Mouse (Mus musculus) gastrocnemius, postnatal 36 days (tissue): ENCODE measurements around the gene Lsg1. TPM values are rescaled to one million over a fixed set of nuclear protein-coding genes. Genes with fewer than 3 reads are reported as not detected.

Source experiments
- DNase-seq, 2 experiments: peaks; one replicate each; pipeline ENCODE4 v3.0.0; 2022
- intact Hi-C: fragments of 180-260 bp; cut with DNase I; formaldehyde crosslinking; loops from one replicate; pipeline ENCODE4 v1.15.1; 2025
- total RNA-seq, 2 experiments: library from RNA; stranded (reverse); gene quantifications; 2 replicates each; pipeline ENCODE4 v1.2.3; 2021

Gene Lsg1
- total RNA-seq, 2 experiments from 2014 or later = 17.5 to 20.2 TPM

- no peak for DNase-seq
- intact Hi-C loops = no loop called here
These were observed 27.9 kb downstream of the Lsg1 start for GRCm38 (mm10) chr16:30559312-30559992.

DNA sequence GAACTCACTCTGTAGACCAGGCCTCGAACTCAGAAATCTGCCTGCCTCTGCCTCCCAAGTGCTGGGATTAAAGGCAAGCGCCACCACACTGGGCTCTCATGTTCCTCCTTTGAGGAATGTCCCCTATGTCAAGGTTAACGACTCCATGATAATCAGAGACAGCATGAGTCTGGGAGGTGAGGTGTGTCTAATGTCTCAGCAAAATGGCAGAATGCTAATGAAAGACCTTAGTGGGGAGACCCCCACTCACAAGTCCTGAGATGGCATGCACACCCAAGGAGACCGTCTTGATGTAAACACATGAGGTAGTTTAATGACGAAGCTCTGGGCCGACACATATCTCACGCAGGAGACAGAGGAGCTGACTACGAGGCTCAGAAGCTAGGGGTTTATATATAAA, 33.3 kb downstream of the Lsg1 start:
- intact Hi-C loops = no loop called here
- no peak for DNase-seq

DNA sequence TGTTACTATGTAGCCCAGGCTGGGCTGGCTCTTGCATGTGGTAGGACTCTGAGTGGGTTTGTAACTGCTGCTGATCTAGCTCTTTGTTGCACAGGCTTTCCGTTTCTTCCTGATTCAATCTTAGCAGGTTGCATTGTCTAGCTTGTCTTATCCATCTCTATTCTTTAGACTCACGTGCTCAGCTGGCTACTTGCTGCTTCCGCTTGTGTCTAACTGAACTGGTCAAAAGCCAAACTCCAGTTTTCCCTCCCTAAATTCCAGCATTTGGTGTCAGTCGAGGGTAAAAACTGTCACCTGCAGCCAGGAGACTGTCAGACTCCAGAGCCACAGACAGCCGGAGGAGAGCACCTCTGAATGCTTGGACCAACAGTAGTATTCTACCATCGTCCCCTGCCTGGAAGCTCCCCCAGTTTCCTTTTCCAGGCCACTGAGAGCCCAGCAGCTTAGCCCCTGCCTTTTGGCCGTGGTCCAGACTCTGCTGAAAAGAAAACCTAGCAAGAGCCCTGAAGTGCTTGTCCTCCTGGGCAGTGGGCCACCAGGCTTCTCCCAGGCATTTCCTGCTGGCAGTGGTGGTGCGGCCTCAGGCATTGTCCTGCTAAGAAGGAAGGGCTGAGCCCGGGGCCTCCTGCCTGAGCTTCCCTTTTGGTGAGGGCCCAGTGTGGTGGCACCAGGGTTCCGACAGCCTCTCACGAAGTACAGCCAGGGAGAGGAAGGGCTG, 34.6 kb downstream of the Lsg1 start:
- intact Hi-C loops = no loop called here
- peak; percentile 61 to 79 for DNase-seq

DNA sequence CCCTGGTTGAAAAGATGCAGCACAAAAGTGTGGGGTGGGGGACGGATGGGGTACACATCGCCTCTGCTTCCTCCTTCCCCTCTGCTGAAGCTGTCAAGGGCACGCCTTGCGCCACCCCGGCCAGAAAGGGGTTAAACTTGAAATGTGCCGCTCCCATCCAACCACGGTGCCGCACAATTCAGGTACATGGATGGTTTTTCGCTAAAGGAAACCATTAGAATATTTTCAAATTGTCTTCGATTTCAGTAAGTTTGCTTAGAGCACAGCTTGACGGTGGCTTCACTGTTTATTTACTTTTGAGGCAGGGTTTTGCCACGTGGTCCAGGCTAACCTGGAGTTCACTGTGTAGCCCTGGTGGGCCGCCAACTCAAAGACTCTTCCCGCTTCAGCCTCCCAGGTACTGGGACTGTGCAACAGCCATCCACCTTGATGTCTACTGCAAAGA, 36.6 kb downstream of the Lsg1 start, which contains the start of gene Tmem44:
Tmem44 (minus strand) TSS at position 95 of the 445 bp plus-strand sequence.
- intact Hi-C loops = no loop called here
- no peak for DNase-seq

DNA sequence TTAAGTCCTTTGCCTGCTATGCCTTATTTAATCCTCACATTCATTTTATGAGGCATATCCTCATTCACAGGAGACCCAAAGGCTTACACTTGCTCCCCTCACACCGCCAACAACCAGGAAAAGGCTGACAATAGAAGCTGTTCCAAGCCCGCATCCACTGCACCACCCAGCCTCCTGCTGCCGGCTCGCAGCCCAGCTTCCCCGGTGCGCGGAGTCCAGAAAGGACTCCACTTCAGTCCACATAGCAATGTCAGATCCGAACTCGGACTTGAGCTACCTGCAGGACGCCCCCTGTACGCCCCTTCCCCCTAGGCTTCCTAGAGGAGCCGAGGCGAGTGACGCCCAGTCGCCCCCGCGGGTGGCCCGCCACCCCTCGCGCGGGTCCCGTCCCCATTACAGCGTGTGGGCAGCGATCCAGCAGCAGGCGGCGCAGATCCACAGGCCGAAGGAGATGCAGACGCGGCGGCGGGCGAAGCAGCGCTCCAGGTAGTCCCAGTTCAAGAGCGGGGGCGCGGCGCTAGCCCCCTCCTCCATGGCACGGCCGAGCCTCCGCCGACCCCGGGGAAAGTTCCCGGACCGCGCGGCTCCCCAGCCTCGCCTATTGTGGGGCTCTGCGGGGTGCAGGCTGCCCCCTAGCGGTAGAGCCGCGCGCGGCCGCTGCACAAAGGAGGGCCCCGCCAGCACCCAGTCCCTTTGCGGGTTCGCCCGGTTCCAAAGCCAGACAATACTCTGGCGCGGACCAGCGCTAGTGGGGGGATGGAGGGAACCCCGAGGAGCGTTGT, 37.2 kb downstream of the Lsg1 start:
- intact Hi-C loops = no loop called here
- DNase-seq = peak; percentile 67 to 75

DNA sequence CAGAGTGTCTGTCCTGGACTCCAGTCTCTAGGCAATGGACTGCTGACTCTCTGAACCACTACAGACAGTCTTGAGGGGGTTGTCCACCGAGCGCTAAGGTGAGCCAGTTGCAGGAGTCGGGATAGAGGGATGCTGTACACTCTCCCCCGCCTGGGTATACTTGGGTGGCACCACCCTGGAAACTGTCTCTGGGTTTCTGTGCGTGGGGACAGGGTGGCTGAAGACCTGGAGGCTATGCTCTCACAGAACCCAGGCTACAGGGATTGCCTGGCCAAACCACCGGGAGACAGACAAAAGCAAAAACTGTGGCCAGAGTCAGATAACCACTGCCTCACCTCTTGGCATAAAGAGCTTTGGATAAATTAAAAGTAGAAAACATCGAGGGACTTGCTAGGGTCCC, 37.9 kb downstream of the Lsg1 start:
- intact Hi-C loops = no loop called here

DNA sequence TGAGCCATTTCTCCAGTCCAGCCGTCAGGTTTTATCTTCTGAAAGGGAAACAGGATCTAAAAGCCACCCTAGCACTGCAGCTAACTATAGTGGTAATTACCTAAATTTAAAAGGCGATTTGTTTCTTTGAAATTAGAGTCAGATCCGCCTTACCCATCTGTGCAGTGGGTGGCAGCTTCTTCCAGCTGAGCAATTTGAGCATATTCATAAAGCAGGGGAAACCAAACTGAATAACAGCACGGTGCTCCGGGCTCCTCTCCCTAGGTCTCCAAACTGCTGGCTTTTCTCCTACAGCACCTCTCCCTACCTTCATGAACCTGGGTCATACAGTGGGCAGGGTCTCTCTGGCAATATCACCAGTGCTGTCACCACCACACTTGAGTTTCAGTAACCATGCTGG, 39.1 kb downstream of the Lsg1 start:
- no peak for DNase-seq
- intact Hi-C loops = no loop called here

More for the DNA sequence above, 37.9 kb downstream of the Lsg1 start:
- no peak for DNase-seq

DNA sequence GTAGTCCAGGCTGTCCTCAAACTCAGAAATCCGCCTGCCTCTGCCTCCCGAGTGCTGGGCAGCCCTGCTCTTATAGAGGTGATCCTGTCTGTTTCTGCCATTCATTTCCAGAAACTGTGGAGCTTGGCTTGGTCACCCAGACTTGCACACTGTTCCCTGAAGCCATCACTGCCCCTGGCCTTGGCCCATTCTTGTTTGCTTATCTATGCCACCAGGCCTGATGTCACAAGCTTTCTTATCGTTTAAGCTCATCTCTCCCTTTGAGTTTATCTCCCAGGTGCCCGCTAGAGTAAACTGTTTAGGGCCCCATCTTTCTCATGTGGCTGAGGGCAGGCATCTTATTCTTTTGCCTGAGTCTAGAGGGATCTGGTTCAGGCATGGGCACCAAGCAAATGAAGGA, 42.7 kb downstream of the Lsg1 start:
- no peak for DNase-seq
- intact Hi-C loops = no loop called here

- intact Hi-C loops = no loop called here
- DNase-seq = no peak
These were observed 44.0 kb downstream of the Lsg1 start for GRCm38 (mm10) chr16:30543386-30543785.

- intact Hi-C loops = no loop called here
- DNase-seq = no peak
These were observed 44.6 kb downstream of the Lsg1 start for GRCm38 (mm10) chr16:30542826-30543225.

- DNase-seq = no peak
- intact Hi-C loops = no loop called here
These were observed 47.0 kb downstream of the Lsg1 start for GRCm38 (mm10) chr16:30540107-30541001.

- DNase-seq = peak in 1 of 2 experiments; percentile 35
- intact Hi-C loops = no loop called here
These were observed 48.0 kb downstream of the Lsg1 start for GRCm38 (mm10) chr16:30539433-30539832.

GRCm38 (mm10) chr16:30535075-30535474, 52.3 kb downstream of the Lsg1 start:
- intact Hi-C loops = no loop called here
- no peak for DNase-seq

DNA sequence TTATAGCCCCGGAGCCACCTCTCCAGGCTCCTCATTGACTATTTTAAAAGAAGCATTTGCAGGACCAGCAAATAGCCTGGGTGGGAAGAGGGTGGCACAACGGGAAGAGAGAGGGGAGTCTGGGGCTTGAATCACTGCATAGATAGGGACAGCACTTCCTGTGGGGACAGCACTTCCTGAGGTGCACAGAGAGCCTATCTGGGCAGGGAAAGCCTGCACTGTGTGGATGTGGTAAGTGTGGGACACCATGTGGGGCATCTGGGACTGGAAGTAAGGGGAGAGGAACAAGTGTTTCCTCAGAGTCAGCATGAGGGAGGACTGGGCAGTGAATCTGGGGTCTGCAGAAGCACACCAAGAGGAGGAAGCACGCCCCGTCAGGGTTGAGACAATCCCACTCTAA, 53.8 kb downstream of the Lsg1 start:
- intact Hi-C loops = no loop called here
- DNase-seq = no peak

GRCm38 (mm10) chr16:30532929-30533328, 54.5 kb downstream of the Lsg1 start:
- intact Hi-C loops = no loop called here
- DNase-seq = no peak

- peak in 1 of 2 experiments; percentile 39 for DNase-seq
- intact Hi-C loops = no loop called here
These were observed 55.5 kb downstream of the Lsg1 start for GRCm38 (mm10) chr16:30531761-30532406.

DNA sequence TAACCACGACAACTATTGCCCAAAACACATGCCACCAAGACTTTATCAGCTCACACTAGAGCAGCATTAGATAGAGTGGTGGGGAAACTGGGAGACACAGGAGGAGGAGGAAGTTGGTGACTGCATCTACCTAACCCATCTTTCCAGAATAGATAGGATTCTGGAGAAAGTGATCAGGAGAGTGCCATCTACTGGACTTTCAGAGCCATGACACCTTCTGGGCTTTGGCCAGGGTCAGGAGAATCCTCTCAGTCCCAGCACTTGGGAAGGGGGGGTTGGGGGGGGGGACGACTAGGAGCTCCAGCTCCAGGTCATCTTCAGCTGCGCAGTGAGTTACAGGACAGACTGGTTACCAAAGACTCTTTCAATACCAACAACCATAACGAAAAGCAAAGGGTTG, 56.6 kb downstream of the Lsg1 start:
- DNase-seq = no peak
- intact Hi-C loops = no loop called here

- no peak for DNase-seq
- intact Hi-C loops = no loop called here
These were observed 59.0 kb downstream of the Lsg1 start for GRCm38 (mm10) chr16:30528386-30528785.

DNA sequence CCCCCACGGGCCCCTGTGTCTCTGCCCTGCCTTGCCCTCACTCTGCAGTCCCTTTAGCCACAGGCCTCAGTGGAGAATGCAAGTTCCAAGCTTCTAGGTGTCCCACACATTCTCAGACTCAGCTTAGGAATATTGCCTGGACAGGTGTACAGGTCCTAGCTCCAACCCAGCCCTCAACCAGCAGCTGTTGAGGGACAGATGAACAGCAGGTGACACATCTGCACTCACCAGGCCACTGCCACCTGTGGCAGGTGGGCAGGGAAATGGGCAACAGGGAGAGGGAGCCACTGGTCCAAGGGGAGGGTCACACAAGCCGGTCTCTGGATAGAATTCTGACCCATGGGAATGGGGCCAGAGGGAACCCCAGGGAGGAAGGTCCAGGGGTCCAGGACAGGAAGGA, 59.5 kb downstream of the Lsg1 start:
- intact Hi-C loops = no loop called here

DNA sequence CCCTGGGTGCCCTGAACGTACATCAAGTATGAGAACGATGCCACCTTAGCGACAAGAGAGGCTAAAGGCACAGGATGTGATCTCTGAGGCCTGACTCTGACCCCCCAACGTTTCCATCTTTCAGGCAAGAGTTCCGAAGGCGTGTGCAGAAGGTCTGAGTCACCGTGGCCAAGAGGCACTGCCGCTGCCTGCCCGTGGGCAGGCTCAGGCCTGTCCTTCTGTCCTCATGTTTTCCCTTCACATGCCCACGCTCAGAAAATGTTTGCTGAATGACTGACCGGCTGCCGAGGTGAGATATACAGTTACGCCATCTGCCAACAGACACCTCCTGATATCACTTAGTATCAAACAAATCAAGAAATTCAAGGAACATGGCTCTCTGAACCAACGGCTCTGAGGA, 61.6 kb downstream of the Lsg1 start:
- intact Hi-C loops = no loop called here
- DNase-seq = no peak

More for the DNA sequence above, 59.5 kb downstream of the Lsg1 start:
- DNase-seq = no peak
